Mouse (Mus musculus): ENCODE results near the gene Depdc5.

- no peak for TF ChIP-seq CTCF (IDR thresholded peaks at IDR 0.05; ENCODE audit: borderline replicate concordance, insufficient read depth, low read length)
- TF ChIP-seq POLR2A (IDR thresholded peaks at IDR 0.05; ENCODE audit: low read depth, low read length) = no peak
These were observed 48.1 kb upstream of the Depdc5 start for GRCm38 (mm10) chr5:32815396-32815795.

Data from embryonic fibroblast, embryonic 13.5 days (primary cell).